Mouse (Mus musculus): ENCODE data around the gene Cd52. TPM values are rescaled to one million over a fixed set of nuclear protein-coding genes. Genes with fewer than 3 reads are reported as not detected.

Cd52 gene
- total and polyA plus RNA-seq, 2 experiments from 2014 or later: 9.3 TPM; not detected in 1

- Histone ChIP-seq H3K4me2 (ENCODE audit: low read depth, low read length) (no peak overlapping the region), H3K9me3 (replicated peaks; ENCODE audit: control insufficient read depth, low read length) (no peaks in the 10 kb centered on the region), H3K36me3 (replicated peaks; ENCODE audit: control insufficient read depth, insufficient read depth, low read length) (no peaks in the 10 kb centered on the region), H3K9ac (replicated peaks; ENCODE audit: low read depth, low read length) (no peak overlapping the region), H3K27me3 (ENCODE audit: control insufficient read depth, insufficient read depth, low read length) (peaks cover 12% of the 10 kb centered on the region; the same call in 1 of the 2 replicates), H3K4me1 (ENCODE audit: control insufficient read depth, insufficient read depth) (no peaks in the 10 kb centered on the region), H3K4me3 (ENCODE audit: low read depth, low read length) (no peak overlapping the region), H3K27ac (ENCODE audit: low read depth) (no peak overlapping the region)
- WGBS: 90% methylated on average over 8 of the region's 8 CpGs
- DNase-seq (ENCODE audit: low spot score): no peak
- ATAC-seq (ENCODE audit: insufficient read depth, low read depth): no peak
- no peak for TF ChIP-seq CTCF (IDR thresholded peaks at IDR 0.05; ENCODE audit: low read depth)
- no peak for TF ChIP-seq EP300 (IDR thresholded peaks at IDR 0.05; ENCODE audit: low read depth)
Measured at GRCm38 (mm10) chr4:134067383-134067782, 27.5 kb downstream of the Cd52 start.

- Histone ChIP-seq H3K27me3 (ENCODE audit: control insufficient read depth, insufficient read depth, low read length) (peaks cover 14% of the 10 kb centered on the region; the same call in 1 of the 2 replicates), H3K9ac (replicated peaks; ENCODE audit: low read depth, low read length) (no peak overlapping the region)
- WGBS: 28% methylated on average over 23 of the region's 23 CpGs
Measured at GRCm38 (mm10) chr4:134065431-134066004, 29.4 kb downstream of the Cd52 start.

GRCm38 (mm10) chr4:134062561-134062960, 32.3 kb downstream of the Cd52 start:
- Histone ChIP-seq H3K27ac (ENCODE audit: low read depth) (no peak overlapping the region), H3K4me1 (ENCODE audit: control insufficient read depth, insufficient read depth) (no peaks in the 10 kb centered on the region), H3K4me2 (ENCODE audit: low read depth, low read length) (no peak overlapping the region), H3K4me3 (ENCODE audit: low read depth, low read length) (no peak overlapping the region), H3K9me3 (replicated peaks; ENCODE audit: control insufficient read depth, low read length) (no peaks in the 10 kb centered on the region), H3K9ac (replicated peaks; ENCODE audit: low read depth, low read length) (no peak overlapping the region), H3K27me3 (ENCODE audit: control insufficient read depth, insufficient read depth, low read length) (peaks cover 26% of the 10 kb centered on the region), H3K36me3 (replicated peaks; ENCODE audit: control insufficient read depth, insufficient read depth, low read length) (no peaks in the 10 kb centered on the region)
- no peak for DNase-seq (ENCODE audit: low spot score)
- 57% methylated on average over 8 of the region's 8 CpGs for WGBS
- TF ChIP-seq CTCF (IDR thresholded peaks at IDR 0.05; ENCODE audit: low read depth) (no peak), EP300 (IDR thresholded peaks at IDR 0.05; ENCODE audit: low read depth) (no peak)
- ATAC-seq (ENCODE audit: insufficient read depth, low read depth): no peak

More at GRCm38 (mm10) chr4:134065431-134066004, 29.4 kb downstream of the Cd52 start:
- no peak for ATAC-seq (ENCODE audit: insufficient read depth, low read depth)
- no peaks in the 10 kb centered on the region for H3K36me3 ChIP-seq (replicated peaks; ENCODE audit: control insufficient read depth, insufficient read depth, low read length)
- no peaks in the 10 kb centered on the region for H3K4me1 ChIP-seq (ENCODE audit: control insufficient read depth, insufficient read depth)
- no peak for DNase-seq (ENCODE audit: low spot score)
- H3K4me3 ChIP-seq (ENCODE audit: low read depth, low read length): no peak overlapping the region
- H3K4me2 ChIP-seq (ENCODE audit: low read depth, low read length): no peak overlapping the region
- H3K9me3 ChIP-seq (replicated peaks; ENCODE audit: control insufficient read depth, low read length): no peaks in the 10 kb centered on the region
- H3K27ac ChIP-seq (ENCODE audit: low read depth): no peak overlapping the region
- TF ChIP-seq EP300 (IDR thresholded peaks at IDR 0.05; ENCODE audit: low read depth) (no peak), CTCF (IDR thresholded peaks at IDR 0.05; ENCODE audit: low read depth) (no peak)

- ATAC-seq (ENCODE audit: insufficient read depth, low read depth): no peak
- no peaks in the 10 kb centered on the region for H3K36me3 ChIP-seq (replicated peaks; ENCODE audit: control insufficient read depth, insufficient read depth, low read length)
- no peaks in the 10 kb centered on the region for H3K9me3 ChIP-seq (replicated peaks; ENCODE audit: control insufficient read depth, low read length)
- H3K4me2 ChIP-seq (ENCODE audit: low read depth, low read length): no peak overlapping the region
- H3K27me3 ChIP-seq (ENCODE audit: control insufficient read depth, insufficient read depth, low read length): peaks cover 26% of the 10 kb centered on the region
- no peak overlapping the region for H3K9ac ChIP-seq (replicated peaks; ENCODE audit: low read depth, low read length)
- no peak for DNase-seq (ENCODE audit: low spot score)
- TF ChIP-seq CTCF (IDR thresholded peaks at IDR 0.05; ENCODE audit: low read depth): no peak
- no peak for TF ChIP-seq EP300 (IDR thresholded peaks at IDR 0.05; ENCODE audit: low read depth)
- WGBS: 53% methylated on average over 8 of the region's 8 CpGs
- H3K27ac ChIP-seq (ENCODE audit: low read depth): no peak overlapping the region
- H3K4me3 ChIP-seq (ENCODE audit: low read depth, low read length): no peak overlapping the region
- H3K4me1 ChIP-seq (ENCODE audit: control insufficient read depth, insufficient read depth): no peaks in the 10 kb centered on the region
Measured at GRCm38 (mm10) chr4:134061944-134062446, 32.9 kb downstream of the Cd52 start.

- H3K4me2 ChIP-seq (ENCODE audit: low read depth, low read length): no peak overlapping the region
- TF ChIP-seq EP300 (IDR thresholded peaks at IDR 0.05; ENCODE audit: low read depth) (no peak), CTCF (IDR thresholded peaks at IDR 0.05; ENCODE audit: low read depth) (no peak)
- 61% methylated on average over 18 of the region's 18 CpGs for WGBS
- H3K9ac ChIP-seq (replicated peaks; ENCODE audit: low read depth, low read length): no peak overlapping the region
- no peaks in the 10 kb centered on the region for H3K36me3 ChIP-seq (replicated peaks; ENCODE audit: control insufficient read depth, insufficient read depth, low read length)
- no peak overlapping the region for H3K4me3 ChIP-seq (ENCODE audit: low read depth, low read length)
- peaks cover 24% of the 10 kb centered on the region for H3K27me3 ChIP-seq (ENCODE audit: control insufficient read depth, insufficient read depth, low read length)
- H3K27ac ChIP-seq (ENCODE audit: low read depth): no peak overlapping the region
- H3K4me1 ChIP-seq (ENCODE audit: control insufficient read depth, insufficient read depth): no peaks in the 10 kb centered on the region
- no peaks in the 10 kb centered on the region for H3K9me3 ChIP-seq (replicated peaks; ENCODE audit: control insufficient read depth, low read length)
- ATAC-seq (ENCODE audit: insufficient read depth, low read depth) (no peak), DNase-seq (ENCODE audit: low spot score) (no peak)
Measured at GRCm38 (mm10) chr4:134061166-134061830, 33.6 kb downstream of the Cd52 start.
